Comparison of ENCODE assay signal across 12 mouse cellular contexts in the genomic region with DNA sequence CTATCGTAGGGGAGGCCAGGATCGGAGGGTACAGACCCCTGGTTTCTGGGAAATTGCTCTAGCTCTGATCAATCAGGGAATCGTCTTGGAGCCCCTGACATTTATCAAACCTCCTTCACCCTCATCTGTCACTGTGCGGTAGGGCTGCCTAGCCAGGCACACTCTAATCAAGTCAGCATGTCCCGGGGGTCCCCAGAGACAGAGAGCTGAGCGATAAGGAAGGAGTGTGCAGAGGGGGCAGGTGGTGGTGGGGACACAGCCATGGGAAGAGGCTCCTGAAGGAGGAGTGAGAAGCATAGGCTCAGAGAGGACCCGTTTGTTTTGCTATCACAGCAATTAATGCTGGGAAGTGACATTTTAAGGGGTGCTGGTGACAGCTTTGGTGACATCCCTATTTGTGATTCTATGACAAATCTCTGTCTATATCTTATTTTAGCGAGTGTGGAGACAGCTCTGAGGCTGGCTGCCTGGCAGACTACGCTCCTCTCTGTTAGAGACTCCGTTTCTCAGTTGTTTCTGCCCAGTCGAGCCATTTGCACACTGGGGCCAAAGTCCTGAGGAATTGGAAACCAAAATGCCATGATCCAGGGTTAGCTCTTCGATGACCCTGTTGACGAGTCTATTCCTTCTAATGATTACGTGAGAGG.
DNase-seq lines count a peak whose midpoint lies in the region; ATAC-seq and TF ChIP-seq lines count a peak whose summit lies in the region.
"Had no signal": no experiment of that assay in that cellular context is flagged by ENCODE, and none has a peak within 500 bp of the region (broad histone marks: within the 10 kb centered on the region; RNA-seq: fewer than 3 reads in every experiment).

No protein-coding gene starts in this region.

- H3K9me3 ChIP-seq in neural tube, embryonic 15.5 days (replicated peaks): no peaks in the 10 kb centered on the region
- no peaks in the 10 kb centered on the region for H3K9me3 ChIP-seq in forebrain, postnatal 0 days (ENCODE audit: low read length)
- H3K9me3 ChIP-seq in midbrain, embryonic 12.5 days: no peaks in the 10 kb centered on the region
- no peaks in the 10 kb centered on the region for H3K9me3 ChIP-seq in liver, embryonic 12.5 days (replicated peaks)
- H3K9me3 ChIP-seq: heart, embryonic 10.5 days; kidney, embryonic 15.5 days had no signal

- H3K36me3 ChIP-seq in neural tube, embryonic 15.5 days: no peaks in the 10 kb centered on the region
- no peaks in the 10 kb centered on the region for H3K36me3 ChIP-seq in forebrain, postnatal 0 days (ENCODE audit: insufficient read depth)
- H3K36me3 ChIP-seq in midbrain, embryonic 12.5 days: no peaks in the 10 kb centered on the region
- no peaks in the 10 kb centered on the region for H3K36me3 ChIP-seq in liver, embryonic 12.5 days
- H3K36me3 ChIP-seq: heart, embryonic 10.5 days; kidney, embryonic 15.5 days had no signal

- H3K4me2 ChIP-seq in neural tube, embryonic 15.5 days: no peak overlapping the region
- H3K4me2 ChIP-seq in forebrain, postnatal 0 days (ENCODE audit: low read depth): no peak overlapping the region
- no peak overlapping the region for H3K4me2 ChIP-seq in midbrain, embryonic 12.5 days (replicated peaks)
- H3K4me2 ChIP-seq in liver, embryonic 12.5 days: no peak overlapping the region
- H3K4me2 ChIP-seq: kidney, embryonic 15.5 days had no signal

- ATAC-seq in neural tube, embryonic 15.5 days (ENCODE audit: low FRiP score): no peak
- peak; percentile 54 for ATAC-seq in forebrain, postnatal 0 days
- peak; percentile 73; the same call in 1 of the 2 replicates for ATAC-seq in midbrain, embryonic 12.5 days (ENCODE audit: low FRiP score, low read depth)
- ATAC-seq in liver, embryonic 12.5 days: no peak

- DNase-seq in neural tube, embryonic 10.5 days (ENCODE audit: extremely low spot score, low spot score): peak; percentile 16
- DNase-seq in forebrain, postnatal 0 days: peak; percentile 13
- DNase-seq in cerebellum, postnatal 4 days (ENCODE audit: low spot score in 2 of 2): no peak
- DNase-seq in left cerebral cortex, adult 11 months (ENCODE audit: low spot score): no peak
- DNase-seq: cerebellum, adult 11 months; gastrocnemius, postnatal 14 days; thymus, postnatal 14 days had no signal

- H3K9ac ChIP-seq in neural tube, embryonic 15.5 days (replicated peaks): no peak overlapping the region
- no peak overlapping the region for H3K9ac ChIP-seq in forebrain, postnatal 0 days
- H3K9ac ChIP-seq in midbrain, embryonic 12.5 days (replicated peaks): no peak overlapping the region
- no peak overlapping the region for H3K9ac ChIP-seq in liver, embryonic 12.5 days
- H3K9ac ChIP-seq: kidney, embryonic 15.5 days had no signal

- H3K4me1 ChIP-seq in neural tube, embryonic 15.5 days: no peaks in the 10 kb centered on the region
- no peaks in the 10 kb centered on the region for H3K4me1 ChIP-seq in forebrain, postnatal 0 days (ENCODE audit: insufficient read depth)
- no peaks in the 10 kb centered on the region for H3K4me1 ChIP-seq in midbrain, embryonic 12.5 days
- H3K4me1 ChIP-seq in liver, embryonic 12.5 days: no peaks in the 10 kb centered on the region
- H3K4me1 ChIP-seq: kidney, embryonic 15.5 days had no signal

- H3K27me3 ChIP-seq in neural tube, embryonic 15.5 days (replicated peaks): no peaks in the 10 kb centered on the region
- no peaks in the 10 kb centered on the region for H3K27me3 ChIP-seq in forebrain, postnatal 0 days (ENCODE audit: insufficient read depth, low read length)
- no peaks in the 10 kb centered on the region for H3K27me3 ChIP-seq in midbrain, embryonic 12.5 days
- no peaks in the 10 kb centered on the region for H3K27me3 ChIP-seq in liver, embryonic 12.5 days (replicated peaks)
- H3K27me3 ChIP-seq: kidney, embryonic 15.5 days had no signal

- 68% methylated on average over 14 of the region's 14 CpGs for WGBS in neural tube, embryonic 15.5 days
- WGBS in forebrain, postnatal 0 days: 62% methylated on average over 14 of the region's 14 CpGs
- 59% methylated on average over 14 of the region's 14 CpGs for WGBS in midbrain, embryonic 12.5 days
- whole genome bisulfite sequencing in liver, embryonic 12.5 days (ENCODE audit: insufficient replicate concordance): 52% methylated on average over 14 of the region's 14 CpGs

- no peak for TF ChIP-seq CTCF in forebrain, postnatal 0 days (IDR thresholded peaks at IDR 0.05; ENCODE audit: low read depth)

- H3K27ac ChIP-seq in neural tube, embryonic 15.5 days (replicated peaks): no peak overlapping the region
- H3K27ac ChIP-seq in forebrain, postnatal 0 days (ENCODE audit: low read depth, low read length): no peak overlapping the region
- H3K27ac ChIP-seq in midbrain, embryonic 12.5 days (replicated peaks): peak overlapping the region; percentile 49
- no peak overlapping the region for H3K27ac ChIP-seq in liver, embryonic 12.5 days
- H3K27ac ChIP-seq: heart, embryonic 10.5 days; kidney, embryonic 15.5 days had no signal

- no peak overlapping the region for H3K4me3 ChIP-seq in neural tube, embryonic 15.5 days (replicated peaks)
- H3K4me3 ChIP-seq in forebrain, postnatal 0 days (ENCODE audit: low read depth, low read length): no peak overlapping the region
- H3K4me3 ChIP-seq in midbrain, embryonic 12.5 days: no peak overlapping the region
- no peak overlapping the region for H3K4me3 ChIP-seq in liver, embryonic 12.5 days
- H3K4me3 ChIP-seq: heart, embryonic 10.5 days; kidney, embryonic 15.5 days had no signal

Comparison
In these comparisons a context has a peak if more than half of its experiments do, and no peak if none do; other contexts are left out.
1. DNase-seq: peak in neural tube, embryonic 10.5 days (single experiment) and forebrain, postnatal 0 days (single experiment); none in cerebellum, postnatal 4 days (0 of 2) and left cerebral cortex, adult 11 months (single experiment).
2. ATAC-seq: peak in forebrain, postnatal 0 days (single experiment) and midbrain, embryonic 12.5 days (single experiment); none in neural tube, embryonic 15.5 days (single experiment) and liver, embryonic 12.5 days (single experiment).